Mouse (Mus musculus) cerebral cortex, adult 2 months (tissue): ENCODE data around the gene Gm5416.

Experiments
- WGBS: fragments of 180-500 bp; shearing (Covaris S2); methylation state at CpG from one replicate; pipeline ENCODE4 v1.1.7; 2018; 5-methylcytosine and 5-hydroxymethylcytosine counted together

Gene Gm5416

GRCm38 (mm10) chr16:36209967-36210453 is at the start of gene Gm5416:
TSS of gene Gm5416 (plus strand) at chr16:36210403.
- 90% methylated on average over 2 of the region's 2 CpGs for WGBS

GRCm38 (mm10) chr16:36167841-36168240 is 42.4 kb upstream of the Gm5416 start:
- 68% methylated on average over 10 of the region's 10 CpGs for WGBS

- WGBS: 90% methylated on average over 2 of the region's 2 CpGs
These were observed 30.3 kb upstream of the Gm5416 start for GRCm38 (mm10) chr16:36179910-36180309.

- WGBS: 92% methylated on average over 4 of the region's 4 CpGs
These were observed 26.3 kb upstream of the Gm5416 start, which contains the start of gene Gm5483 for GRCm38 (mm10) chr16:36183912-36184311. TSS of gene Gm5483 (plus strand) at chr16:36184212.

GRCm38 (mm10) chr16:36199226-36199625 is 11.0 kb upstream of the Gm5416 start:
- 60% methylated on average over 19 of the region's 19 CpGs for WGBS

- WGBS: 75% methylated on average over 5 of the region's 5 CpGs
These were observed 6.4 kb upstream of the Gm5416 start for GRCm38 (mm10) chr16:36203846-36204245.

GRCm38 (mm10) chr16:36205684-36206083 is 4.5 kb upstream of the Gm5416 start:
- 66% methylated on average over 2 of the region's 2 CpGs for WGBS

GRCm38 (mm10) chr16:36221168-36221567 is 11.0 kb downstream of the Gm5416 start, which contains the start of gene 2010005H15Rik:
TSS of gene 2010005H15Rik (plus strand) at chr16:36221468.
- 92% methylated on average over 7 of the region's 7 CpGs for WGBS
